Mouse (Mus musculus): ENCODE measurements around the gene Gle1. TPM values are rescaled to one million over a fixed set of nuclear protein-coding genes. Genes with fewer than 3 reads are reported as not detected.
A peak's percentile ranks its signal among the peaks of the same experiment; 100 is the strongest.

Gle1 gene
- polyA plus RNA-seq, 1 experiment from 2014 or later = 31.2 TPM

GRCm38 (mm10) chr2:29922011-29922410 lies 13.2 kb upstream of the Gle1 start:
- no peak for TF ChIP-seq CTCF (IDR thresholded peaks at IDR 0.05; ENCODE audit: low read depth)
- Histone ChIP-seq H3K9me3 (replicated peaks; ENCODE audit: low read length) (no peaks in the 10 kb centered on the region), H3K4me1 (replicated peaks; ENCODE audit: insufficient read depth, low read length) (no peaks in the 10 kb centered on the region), H3K4me3 (replicated peaks; ENCODE audit: low read depth, low read length) (no peak overlapping the region), H3K27me3 (ENCODE audit: insufficient read depth, low read length) (no peaks in the 10 kb centered on the region), H3K4me2 (ENCODE audit: low read length) (no peak overlapping the region), H3K9ac (ENCODE audit: low read depth, low read length) (no peak overlapping the region), H3K27ac (no peak overlapping the region), H3K36me3 (ENCODE audit: insufficient read depth, low read length) (peaks cover 70% of the 10 kb centered on the region)
- ATAC-seq (replicated peaks; ENCODE audit: low FRiP score, low read depth) (no peak), DNase-seq (ENCODE audit: low spot score) (peak; percentile 64)
- WGBS = 24% methylated on average over 11 of the region's 11 CpGs

GRCm38 (mm10) chr2:29926542-29926941 lies 8.7 kb upstream of the Gle1 start:
- DNase-seq (ENCODE audit: low spot score) (peak; percentile 4), ATAC-seq (replicated peaks; ENCODE audit: low FRiP score, low read depth) (peak; percentile 53; the same call in 1 of the 2 replicates)
- H3K27ac ChIP-seq = no peak overlapping the region
- no peak overlapping the region for H3K4me2 ChIP-seq (ENCODE audit: low read length)
- peaks cover 66% of the 10 kb centered on the region for H3K36me3 ChIP-seq (ENCODE audit: insufficient read depth, low read length)
- no peak overlapping the region for H3K9ac ChIP-seq (ENCODE audit: low read depth, low read length)
- no peaks in the 10 kb centered on the region for H3K27me3 ChIP-seq (ENCODE audit: insufficient read depth, low read length)
- no peaks in the 10 kb centered on the region for H3K9me3 ChIP-seq (replicated peaks; ENCODE audit: low read length)
- no peaks in the 10 kb centered on the region for H3K4me1 ChIP-seq (replicated peaks; ENCODE audit: insufficient read depth, low read length)
- TF ChIP-seq CTCF (IDR thresholded peaks at IDR 0.05; ENCODE audit: low read depth) = no peak
- 87% methylated on average over 5 of the region's 5 CpGs for WGBS
- H3K4me3 ChIP-seq (replicated peaks; ENCODE audit: low read depth, low read length) = no peak overlapping the region

- Histone ChIP-seq H3K4me3 (replicated peaks; ENCODE audit: low read depth, low read length) (no peak overlapping the region), H3K27ac (no peak overlapping the region), H3K9me3 (replicated peaks; ENCODE audit: low read length) (no peaks in the 10 kb centered on the region), H3K4me1 (replicated peaks; ENCODE audit: insufficient read depth, low read length) (no peaks in the 10 kb centered on the region), H3K27me3 (ENCODE audit: insufficient read depth, low read length) (no peaks in the 10 kb centered on the region), H3K4me2 (ENCODE audit: low read length) (no peak overlapping the region), H3K9ac (ENCODE audit: low read depth, low read length) (no peak overlapping the region), H3K36me3 (ENCODE audit: insufficient read depth, low read length) (peaks cover 37% of the 10 kb centered on the region)
- ATAC-seq (replicated peaks; ENCODE audit: low FRiP score, low read depth) (no peak), DNase-seq (ENCODE audit: low spot score) (no peak)
- 86% methylated on average over 10 of the region's 10 CpGs for WGBS
- no peak for TF ChIP-seq CTCF (IDR thresholded peaks at IDR 0.05; ENCODE audit: low read depth)
Observed at GRCm38 (mm10) chr2:29930506-29930905, 4.7 kb upstream of the Gle1 start.

- Histone ChIP-seq H3K27ac (no peak overlapping the region), H3K27me3 (ENCODE audit: insufficient read depth, low read length) (no peaks in the 10 kb centered on the region), H3K4me3 (replicated peaks; ENCODE audit: low read depth, low read length) (no peak overlapping the region), H3K36me3 (ENCODE audit: insufficient read depth, low read length) (peaks cover 30% of the 10 kb centered on the region), H3K9ac (ENCODE audit: low read depth, low read length) (no peak overlapping the region), H3K9me3 (replicated peaks; ENCODE audit: low read length) (no peaks in the 10 kb centered on the region), H3K4me2 (ENCODE audit: low read length) (no peak overlapping the region), H3K4me1 (replicated peaks; ENCODE audit: insufficient read depth, low read length) (no peaks in the 10 kb centered on the region; the same call in 1 of the 2 replicates)
- DNase-seq (ENCODE audit: low spot score) (no peak), ATAC-seq (replicated peaks; ENCODE audit: low FRiP score, low read depth) (no peak)
- TF ChIP-seq CTCF (IDR thresholded peaks at IDR 0.05; ENCODE audit: low read depth) = no peak
- WGBS = 90% methylated on average over 6 of the region's 6 CpGs
Observed at GRCm38 (mm10) chr2:29931194-29931593, 4.0 kb upstream of the Gle1 start.

- H3K9me3 ChIP-seq (replicated peaks; ENCODE audit: low read length) = no peaks in the 10 kb centered on the region
- 91% methylated on average over 9 of the region's 9 CpGs for WGBS
- ATAC-seq (replicated peaks; ENCODE audit: low FRiP score, low read depth) (no peak), DNase-seq (ENCODE audit: low spot score) (no peak)
- no peaks in the 10 kb centered on the region; the same call in 1 of the 2 replicates for H3K4me1 ChIP-seq (replicated peaks; ENCODE audit: insufficient read depth, low read length)
- no peak overlapping the region for H3K4me3 ChIP-seq (replicated peaks; ENCODE audit: low read depth, low read length)
- no peak overlapping the region for H3K9ac ChIP-seq (ENCODE audit: low read depth, low read length)
- H3K27me3 ChIP-seq (ENCODE audit: insufficient read depth, low read length) = no peaks in the 10 kb centered on the region
- peaks cover 48% of the 10 kb centered on the region; the same call in 1 of the 2 replicates for H3K36me3 ChIP-seq (ENCODE audit: insufficient read depth, low read length)
- TF ChIP-seq CTCF (IDR thresholded peaks at IDR 0.05; ENCODE audit: low read depth) = no peak
- H3K4me2 ChIP-seq (ENCODE audit: low read length) = no peak overlapping the region
- H3K27ac ChIP-seq = no peak overlapping the region
Observed at GRCm38 (mm10) chr2:29940073-29940472, 4.8 kb downstream of the Gle1 start.

GRCm38 (mm10) chr2:29940826-29941225 lies 5.6 kb downstream of the Gle1 start:
- Histone ChIP-seq H3K9ac (ENCODE audit: low read depth, low read length) (no peak overlapping the region), H3K4me3 (replicated peaks; ENCODE audit: low read depth, low read length) (no peak overlapping the region), H3K36me3 (ENCODE audit: insufficient read depth, low read length) (peaks cover 48% of the 10 kb centered on the region; the same call in 1 of the 2 replicates), H3K4me1 (replicated peaks; ENCODE audit: insufficient read depth, low read length) (no peaks in the 10 kb centered on the region; the same call in 1 of the 2 replicates), H3K27ac (no peak overlapping the region), H3K9me3 (replicated peaks; ENCODE audit: low read length) (no peaks in the 10 kb centered on the region), H3K27me3 (ENCODE audit: insufficient read depth, low read length) (no peaks in the 10 kb centered on the region), H3K4me2 (ENCODE audit: low read length) (no peak overlapping the region)
- DNase-seq (ENCODE audit: low spot score) = no peak
- no peak for ATAC-seq (replicated peaks; ENCODE audit: low FRiP score, low read depth)
- TF ChIP-seq CTCF (IDR thresholded peaks at IDR 0.05; ENCODE audit: low read depth) = no peak
- 95% methylated on average over 7 of the region's 7 CpGs for WGBS

- H3K27ac ChIP-seq = peak overlapping the region; percentile 85
- H3K4me1 ChIP-seq (replicated peaks; ENCODE audit: insufficient read depth, low read length) = no peaks in the 10 kb centered on the region
- H3K36me3 ChIP-seq (ENCODE audit: insufficient read depth, low read length) = peaks cover 64% of the 10 kb centered on the region
- TF ChIP-seq CTCF (IDR thresholded peaks at IDR 0.05; ENCODE audit: low read depth) = 0 out of 2 replicates have a peak, but pooled peaks have one; percentile 2
- no peak overlapping the region for H3K4me2 ChIP-seq (ENCODE audit: low read length)
- H3K9me3 ChIP-seq (replicated peaks; ENCODE audit: low read length) = no peaks in the 10 kb centered on the region
- H3K9ac ChIP-seq (ENCODE audit: low read depth, low read length) = no peak overlapping the region
- peak; percentile 73 for DNase-seq (ENCODE audit: low spot score)
- no peak overlapping the region for H3K4me3 ChIP-seq (replicated peaks; ENCODE audit: low read depth, low read length)
- no peak for ATAC-seq (replicated peaks; ENCODE audit: low FRiP score, low read depth)
- H3K27me3 ChIP-seq (ENCODE audit: insufficient read depth, low read length) = no peaks in the 10 kb centered on the region
- WGBS = 17% methylated on average over 1 of the region's 1 CpGs
Observed at GRCm38 (mm10) chr2:29944723-29945122, 9.5 kb downstream of the Gle1 start.
